Mouse (Mus musculus) testis, adult 10 weeks (tissue): ENCODE measurements around the gene Vmn1r239-ps. TPM values are rescaled to one million over a fixed set of nuclear protein-coding genes. Genes with fewer than 3 reads are reported as not detected.

Experiments used
- polyA plus RNA-seq: library from polyadenylated mRNA; stranded (reverse); fragments of 350-450 nt; fragmentation: Illumina TruSeq; extraction: RNeasy Lipid Tissue Mini Kit (QIAGEN cat#74804); gene quantifications from one replicate; pipeline ENCODE4 v1.2.3, GENCODE M21; 2014; ENCODE audit warnings: low read depth, low replicate concordance

Gene Vmn1r239-ps
- polyA plus RNA-seq = not detected

DNA sequence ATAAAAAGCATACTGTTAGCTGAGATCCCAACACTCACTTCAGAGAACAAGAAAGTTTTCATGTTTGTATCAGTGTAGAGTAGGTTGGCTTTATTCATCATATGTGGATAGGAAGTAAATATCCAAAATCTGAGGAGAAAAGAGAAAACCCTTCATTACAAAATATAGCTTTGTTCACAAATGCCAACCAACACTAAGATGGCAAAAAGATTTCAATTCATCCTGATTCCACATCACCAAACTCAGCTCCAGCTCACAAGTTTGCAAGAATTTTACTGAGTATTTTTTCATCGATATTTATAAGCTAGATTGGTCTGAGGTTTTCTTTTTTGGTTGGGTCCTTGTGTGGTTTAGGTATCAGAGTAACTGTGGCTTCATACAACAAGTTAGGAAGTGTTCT, at the start of gene Vmn1r239-ps:
Vmn1r239-ps (minus strand) TSS at position 101 of the 400 bp plus-strand sequence.

GRCm38 (mm10) chrX:147429129-147429528, 24.4 kb downstream of the Vmn1r239-ps start, which contains the start of gene Il13ra2:
TSS of gene Il13ra2 (minus strand) at chrX:147429192.

Other genes starting within 250 kb of the Vmn1r239-ps start
- 0.27 TPM for gene Il13ra2, start 24.5 kb downstream of the Vmn1r239-ps start, polyA plus RNA-seq
- 6.6 TPM for gene Lrch2, start 100.4 kb upstream of the Vmn1r239-ps start, polyA plus RNA-seq